Mouse (Mus musculus) natural killer cell, adult 2 months (primary cell): ENCODE results near the gene 1700001C19Rik.
"Not testable (repeated sequence)": the region's sequence is repeated elsewhere in the genome, so short reads cannot be mapped to it uniquely, and the experiment has no call there.

ENCODE experiments used
- DNase-seq, 2 experiments: peaks; one replicate each; pipeline ENCODE4 v3.0.0; 2022; ENCODE audit warnings: low spot score in 2 of 2

The 1700001C19Rik gene

DNA sequence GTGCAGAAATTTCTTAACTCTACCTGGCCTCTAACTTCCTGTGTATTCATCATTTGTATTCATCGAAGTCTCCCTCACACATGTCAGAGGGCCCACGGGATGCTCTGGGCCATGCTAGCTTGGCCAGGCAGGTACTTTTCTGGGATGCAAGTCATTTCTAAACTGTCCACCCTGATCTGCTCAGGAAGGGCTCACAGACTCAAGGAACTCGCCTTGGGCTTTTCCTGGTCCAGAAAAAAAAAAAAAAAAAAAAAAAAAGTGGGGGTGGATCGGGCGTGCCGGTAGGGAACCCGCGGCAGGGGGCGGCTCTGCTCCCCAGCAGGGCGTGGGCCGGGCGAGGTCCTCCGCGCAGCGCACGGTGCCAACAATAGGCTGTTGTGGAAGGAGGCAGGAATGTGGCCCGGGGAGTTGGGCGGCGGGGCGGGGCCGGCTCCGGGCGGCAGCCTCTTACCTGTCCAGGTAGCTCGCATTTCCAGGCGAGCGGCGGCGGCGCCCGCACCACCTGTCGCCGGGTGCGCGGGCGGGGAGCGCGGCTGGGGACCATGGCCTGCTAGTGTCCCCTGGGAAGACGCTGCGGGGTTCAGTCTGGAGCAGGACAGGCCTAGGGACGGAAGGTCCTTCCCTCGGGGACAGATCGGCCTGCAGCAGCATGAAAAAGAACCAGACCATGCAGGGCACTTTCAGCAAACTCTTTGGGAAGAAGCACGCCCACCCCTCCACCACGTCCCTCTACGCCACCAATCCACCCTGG lies 845 bp downstream of the 1700001C19Rik start, which contains the start of gene AI661453:
Gene AI661453 (plus strand): TSS at position 460 of the 751 bp plus-strand sequence.
- no peak for DNase-seq

DNA sequence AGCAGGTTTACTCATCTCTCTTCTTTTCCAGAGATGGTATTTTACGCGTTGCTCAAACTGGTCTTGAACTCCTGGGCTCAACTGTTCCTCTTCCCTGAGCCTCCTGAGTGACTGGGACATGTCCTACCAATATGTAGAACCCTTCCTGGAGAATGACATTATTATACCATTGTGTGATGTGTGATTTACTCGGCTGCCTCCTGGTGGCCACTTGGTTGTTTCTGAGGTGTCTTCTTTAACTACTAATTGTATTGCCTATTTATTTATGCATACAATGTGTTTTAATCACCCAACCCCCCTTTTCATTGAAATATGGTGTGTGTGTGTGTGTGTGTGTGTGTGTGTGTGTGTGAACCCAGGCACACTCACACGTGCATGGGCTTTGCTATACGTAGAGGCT lies 6.4 kb downstream of the 1700001C19Rik start:
- no peak for DNase-seq

DNA sequence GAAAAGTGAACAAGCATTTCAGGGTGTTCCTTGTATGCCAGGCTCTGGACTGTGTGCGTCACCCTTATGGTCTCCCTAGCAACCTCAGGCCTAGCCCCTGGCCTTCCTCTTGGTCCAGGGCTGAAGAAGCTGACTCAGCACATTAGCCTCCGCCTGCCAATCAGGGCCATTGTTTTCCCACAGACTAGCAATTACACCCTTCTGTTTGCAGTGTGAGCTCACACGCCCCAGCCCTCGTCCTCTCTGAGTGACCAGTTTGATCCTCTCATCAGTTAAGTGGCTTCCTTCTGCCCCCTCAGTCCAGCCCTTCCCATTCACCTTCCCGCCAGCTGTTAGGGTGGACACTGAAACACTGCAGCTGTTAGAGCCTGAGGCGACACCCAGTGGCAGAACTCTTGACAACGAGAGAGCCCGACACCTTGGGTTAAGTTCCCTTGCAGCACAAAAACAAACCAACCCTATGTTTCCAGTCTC lies 8.3 kb downstream of the 1700001C19Rik start:
- DNase-seq = no peak

DNA sequence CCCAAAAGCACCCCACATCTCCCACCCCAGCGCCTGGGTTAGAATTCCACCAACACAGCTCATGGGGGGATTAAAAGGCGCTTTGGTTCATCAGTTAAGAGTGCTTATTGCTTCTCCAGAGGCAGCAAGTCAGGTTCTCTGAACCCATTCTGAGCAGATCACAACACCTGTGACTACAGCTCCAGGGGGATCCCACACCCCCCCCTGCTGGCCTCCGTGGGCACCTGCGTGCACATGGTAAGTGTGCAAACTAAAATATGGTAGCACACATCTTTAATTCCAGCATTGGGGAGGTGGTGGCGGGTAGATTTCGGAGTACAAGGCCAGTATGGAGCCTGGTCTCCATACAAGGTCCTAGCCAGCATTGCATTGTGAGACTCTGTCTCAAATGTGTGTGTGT lies 9.9 kb downstream of the 1700001C19Rik start:
- no peak for DNase-seq

DNA sequence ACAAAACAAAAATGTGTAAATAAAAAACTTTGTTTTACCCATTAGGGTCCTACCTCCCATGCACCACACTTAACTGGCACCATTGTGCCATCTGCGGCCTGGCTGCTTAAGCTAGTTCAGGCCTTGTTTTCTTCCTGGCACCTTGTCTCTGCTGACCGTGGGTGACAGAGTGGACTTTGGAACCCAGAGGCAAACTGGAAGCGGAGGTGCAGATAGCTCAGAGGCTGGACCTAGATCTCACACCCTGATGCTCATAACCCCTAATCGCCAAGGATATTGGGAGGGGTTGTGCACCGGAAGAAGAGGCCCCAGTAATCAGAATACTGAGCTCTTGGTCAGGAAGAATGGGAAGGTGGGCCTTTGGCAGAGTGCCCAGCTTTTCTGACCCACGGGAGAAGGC lies 13.0 kb downstream of the 1700001C19Rik start:
- DNase-seq = no peak

DNA sequence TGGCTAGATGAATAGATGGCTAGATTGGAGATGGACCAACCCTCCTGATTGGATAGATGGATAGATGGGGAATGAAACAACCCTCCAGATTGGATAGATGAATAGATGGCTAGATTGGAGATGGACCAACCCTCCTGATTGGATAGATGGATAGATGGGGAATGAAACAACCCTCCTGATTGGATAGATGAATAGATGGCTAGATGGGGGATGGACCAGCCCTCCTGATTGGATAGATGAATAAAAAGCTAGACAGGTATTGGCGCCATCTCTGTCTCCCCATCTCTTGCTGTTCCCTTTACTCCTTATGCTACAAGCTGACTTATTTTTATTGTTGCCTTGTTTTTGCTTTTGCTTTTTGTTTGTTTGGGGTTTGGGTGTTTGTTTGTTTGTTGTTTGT lies 14.6 kb downstream of the 1700001C19Rik start:
- not testable (repeated sequence) for DNase-seq

DNA sequence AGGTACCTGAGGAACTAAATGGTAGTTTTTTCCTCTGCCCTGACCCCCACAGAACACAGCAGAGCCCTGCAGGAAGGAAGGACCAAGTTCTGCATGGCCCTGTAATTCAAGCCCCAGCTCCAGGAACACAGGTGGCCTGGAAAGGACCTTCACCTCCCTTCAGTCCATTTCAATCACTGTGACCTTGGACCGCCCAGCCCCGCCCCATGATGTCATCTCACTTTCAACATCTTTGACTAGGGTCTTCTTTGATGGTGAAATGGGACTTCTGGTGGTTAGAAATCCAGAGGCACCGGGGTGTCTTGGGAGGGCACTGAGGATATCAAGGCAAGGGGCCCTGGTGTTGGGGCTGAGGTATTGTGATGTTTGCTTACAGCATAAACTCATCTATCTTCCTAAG lies 15.6 kb downstream of the 1700001C19Rik start:
- DNase-seq = no peak

DNA sequence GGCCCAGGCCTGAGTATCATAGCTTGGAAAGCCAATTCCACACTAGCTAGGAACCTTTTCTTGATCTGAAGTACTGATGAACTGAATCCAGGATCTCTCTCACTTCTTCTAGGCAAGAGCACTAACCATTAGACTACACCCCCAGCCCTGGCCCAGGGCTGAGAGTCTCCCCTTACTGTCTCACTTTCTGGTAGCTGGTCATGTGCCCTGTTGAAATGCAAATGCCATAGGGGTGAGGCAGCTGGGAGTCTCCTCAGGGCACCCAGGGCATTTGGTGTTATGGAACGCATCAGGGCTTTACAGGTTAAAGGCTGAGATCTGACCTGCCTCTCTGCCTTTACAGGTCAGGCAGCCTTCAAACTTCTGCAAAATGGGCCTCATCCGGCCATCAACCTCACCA lies 17.0 kb downstream of the 1700001C19Rik start:
- no peak for DNase-seq

DNA sequence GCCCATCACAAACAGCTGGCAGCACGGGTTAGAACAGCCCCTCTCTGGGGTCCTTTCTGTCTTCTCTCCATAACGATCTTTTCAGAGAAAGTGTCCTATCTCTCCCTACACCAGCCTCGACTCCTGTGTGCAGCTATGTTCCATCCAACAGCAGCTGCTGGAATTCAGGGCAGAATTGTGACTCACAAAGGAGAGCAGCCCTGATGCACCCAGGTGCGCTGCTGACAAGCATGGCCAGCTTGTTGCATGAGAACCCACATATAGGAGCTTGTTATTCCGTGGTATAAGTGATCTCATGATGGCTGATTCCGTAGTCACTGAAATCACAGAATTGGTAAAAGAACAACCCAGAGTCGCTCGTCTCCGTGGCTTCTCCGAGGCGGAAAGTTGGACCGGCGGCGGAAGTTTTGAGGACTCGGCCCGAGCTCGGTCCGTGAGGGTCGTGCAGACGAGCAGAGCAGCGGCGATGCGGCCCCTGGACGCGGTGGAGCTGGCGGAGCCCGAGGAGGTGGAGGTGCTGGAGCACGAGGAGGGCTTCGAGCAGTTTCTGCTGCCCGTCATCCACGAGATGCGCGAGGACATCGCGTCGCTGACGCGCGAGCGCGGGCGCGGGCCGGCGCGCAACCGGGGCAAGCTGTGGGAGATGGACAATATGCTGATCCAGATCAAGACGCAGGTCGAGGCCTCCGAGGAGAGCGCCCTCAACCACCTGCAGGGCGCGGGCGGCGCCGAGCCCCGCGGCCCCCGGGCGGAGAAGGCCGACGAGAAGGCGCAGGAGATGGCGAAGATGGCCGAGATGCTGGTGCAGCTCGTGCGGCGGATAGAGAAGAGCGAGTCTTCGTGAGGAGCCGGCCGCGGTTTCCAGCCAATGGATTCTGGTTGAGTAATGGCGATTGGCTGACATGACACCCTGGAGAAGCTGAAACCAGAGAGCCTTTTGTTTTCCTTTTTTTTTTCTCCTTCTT lies 27.0 kb downstream of the 1700001C19Rik start:
- peak; percentile 3 to 6 for DNase-seq

DNA sequence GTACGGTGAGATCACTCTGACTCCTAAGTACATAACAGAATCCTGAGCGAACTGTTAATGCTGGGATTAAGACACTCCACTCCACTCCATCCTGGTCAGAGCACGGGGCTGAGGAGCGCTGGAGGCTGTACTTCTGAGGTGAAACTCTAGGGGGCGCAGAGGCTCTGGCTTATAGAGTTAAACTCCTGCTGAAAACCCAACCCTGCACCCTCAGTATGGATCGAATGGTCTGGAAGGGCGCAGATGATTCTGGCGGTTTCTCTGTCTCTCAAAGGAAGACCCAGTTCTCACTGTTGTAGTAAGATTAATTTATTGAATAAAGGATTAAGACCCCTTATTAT lies 28.6 kb downstream of the 1700001C19Rik start:
- DNase-seq = peak; percentile 35 to 52

DNA sequence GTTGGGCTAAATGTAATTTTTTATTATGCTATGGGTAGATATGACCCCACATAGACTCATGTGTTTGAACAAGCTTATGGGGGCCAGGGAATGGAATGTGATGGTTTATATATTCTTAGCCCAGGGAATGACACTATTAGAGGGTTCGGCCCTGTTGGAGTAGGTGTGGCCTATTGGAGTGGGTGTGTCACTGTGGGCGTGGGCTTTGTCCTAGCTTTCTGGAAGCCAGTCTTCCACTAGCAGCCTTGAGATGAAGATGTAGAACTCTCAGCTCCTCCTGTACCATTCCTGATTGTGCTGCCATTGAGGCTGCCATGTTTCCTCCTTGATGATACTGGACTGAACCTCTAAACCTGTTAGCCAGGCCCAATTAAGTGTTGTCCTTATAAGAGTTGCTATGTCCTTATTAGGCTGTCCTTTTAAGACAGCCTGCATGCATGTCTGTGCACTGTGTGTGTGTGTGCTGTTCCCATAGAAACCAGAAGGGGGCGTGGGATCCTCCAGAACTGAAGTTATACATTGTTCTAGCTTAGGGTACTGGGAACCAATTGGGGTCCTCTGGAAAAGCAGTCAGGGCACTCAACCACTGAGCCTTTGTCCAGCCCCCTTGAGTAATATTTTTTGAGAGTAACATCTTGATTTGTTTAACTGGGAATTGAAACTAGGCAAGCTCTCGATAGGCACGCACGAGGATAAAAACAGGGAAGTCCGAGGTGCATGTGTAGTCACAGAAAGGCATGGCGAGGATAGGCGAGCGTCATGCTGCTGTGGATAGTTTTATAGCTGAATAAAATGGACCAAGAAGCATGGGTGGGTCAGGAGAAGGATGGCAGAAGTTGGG lies 29.2 kb downstream of the 1700001C19Rik start:
- DNase-seq = no peak

DNA sequence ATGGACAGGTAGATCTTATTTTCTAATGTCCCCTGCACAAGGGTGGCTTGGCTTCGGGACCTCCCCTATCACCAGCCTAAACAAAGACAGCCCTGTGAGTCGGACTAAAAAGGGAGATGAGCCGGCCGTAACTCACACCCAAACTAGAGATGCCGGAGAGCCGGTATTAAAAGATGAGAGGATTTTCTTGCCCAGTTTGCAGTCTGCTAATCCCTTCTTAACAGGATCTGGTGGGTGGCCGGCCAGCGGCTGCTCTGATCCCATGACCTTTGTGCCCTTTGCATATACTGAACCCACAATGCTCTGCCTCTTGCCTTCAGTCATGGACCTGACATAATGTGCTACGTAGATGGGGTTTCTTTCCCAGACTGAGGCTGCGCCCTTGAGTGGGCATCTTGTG lies 36.7 kb downstream of the 1700001C19Rik start, which contains the start of gene Guca1a:
Gene Guca1a (minus strand): TSS at position 134 of the 400 bp plus-strand sequence.
- DNase-seq = no peak

DNA sequence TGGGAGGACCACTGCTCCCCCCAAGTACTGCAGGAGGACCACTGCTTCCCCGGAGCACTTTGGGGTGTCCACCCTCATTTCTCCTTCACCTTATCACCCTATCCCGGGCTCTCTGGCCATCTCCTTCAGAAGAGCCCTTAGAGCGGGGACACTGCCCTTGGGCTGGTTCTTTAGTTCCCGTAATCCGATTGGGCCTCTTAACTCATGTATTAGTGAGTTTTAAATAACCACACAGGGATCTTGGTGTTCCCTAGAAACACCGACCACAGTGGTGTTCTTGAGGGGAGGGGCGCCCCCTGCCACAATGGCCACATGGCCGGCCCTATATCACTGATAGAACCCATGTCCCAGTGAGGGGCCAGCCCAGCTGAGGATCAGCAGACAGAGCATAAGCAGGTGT lies 38.1 kb downstream of the 1700001C19Rik start:
- no peak for DNase-seq

DNA sequence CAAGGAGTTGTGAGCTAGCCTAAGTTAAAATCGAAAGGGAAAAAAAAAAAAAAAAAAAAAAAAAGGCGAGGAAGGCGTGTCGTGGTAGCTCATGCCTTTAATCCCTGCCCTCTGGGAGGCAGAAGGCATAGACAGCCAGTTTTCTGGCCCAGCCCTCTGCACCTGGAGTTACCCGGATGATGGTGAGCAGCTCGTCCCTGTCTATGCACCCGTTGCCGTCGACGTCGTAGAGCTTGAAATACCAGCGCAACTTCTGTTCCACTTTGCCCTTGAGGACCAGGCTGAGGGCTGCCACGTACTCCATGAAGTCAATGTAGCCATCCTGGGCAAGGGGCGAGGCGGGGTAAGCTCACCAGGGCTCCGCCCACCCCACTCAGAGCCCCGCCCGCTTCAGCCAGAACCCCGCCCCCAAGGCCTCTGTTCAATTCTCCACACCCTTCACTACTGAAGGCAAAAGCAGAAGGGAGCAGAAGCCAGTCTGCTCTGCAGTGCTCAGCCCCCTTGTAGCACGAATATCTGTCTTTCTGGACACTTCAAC lies 41.7 kb downstream of the 1700001C19Rik start:
- DNase-seq = peak; percentile 34 to 47

DNA sequence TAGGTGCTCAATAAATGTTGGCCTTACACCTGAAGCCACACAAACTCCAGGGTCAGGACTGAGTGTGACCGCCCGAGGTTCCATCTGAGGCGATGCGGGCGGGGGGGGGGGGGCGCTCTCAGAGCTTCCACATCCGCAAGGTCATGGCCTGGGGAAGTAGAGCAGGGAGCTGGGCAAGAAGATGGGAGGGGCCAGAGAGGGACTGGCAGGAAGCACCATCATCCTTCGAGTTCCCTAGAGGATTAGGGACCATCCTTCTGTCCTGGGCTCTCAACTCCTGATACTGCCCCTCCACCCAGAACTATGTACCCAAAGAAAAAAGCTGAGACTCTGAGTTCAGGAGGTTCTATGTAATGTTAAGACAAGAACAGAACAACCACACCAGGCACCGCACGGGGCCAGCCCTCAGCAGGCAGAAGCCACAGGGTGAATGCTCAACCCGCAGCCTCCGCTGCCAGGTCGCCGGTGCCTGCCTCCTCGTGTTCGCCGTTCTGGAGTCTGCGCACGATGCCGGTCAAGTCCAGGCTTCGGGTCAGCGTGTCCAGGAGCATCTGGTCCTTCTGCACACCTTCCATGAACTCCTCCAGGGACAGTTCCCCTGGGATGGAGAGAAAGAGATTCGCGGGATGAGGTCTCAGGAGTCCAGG lies 42.8 kb downstream of the 1700001C19Rik start:
- peak; percentile 14 to 21 for DNase-seq

DNA sequence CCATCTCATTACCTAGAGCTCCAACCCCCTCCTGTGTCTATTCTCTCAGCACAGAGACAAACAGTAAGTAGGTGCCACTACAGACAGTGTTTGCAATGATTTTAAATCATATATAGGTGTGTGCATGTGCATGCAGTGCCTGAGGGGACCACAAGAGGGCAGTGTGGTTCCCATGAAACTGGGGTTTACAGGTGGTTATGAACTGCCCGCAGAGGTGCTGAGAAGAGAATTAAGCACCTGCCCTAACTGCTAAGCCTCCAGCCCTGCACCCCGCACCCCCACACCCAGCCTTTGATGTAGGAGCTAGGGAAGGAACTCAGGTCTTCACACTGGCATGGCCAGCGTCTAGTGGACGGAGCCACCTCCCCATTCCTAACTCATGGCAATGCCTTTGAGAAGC lies 50.5 kb downstream of the 1700001C19Rik start:
- peak; percentile 48 to 61 for DNase-seq

DNA sequence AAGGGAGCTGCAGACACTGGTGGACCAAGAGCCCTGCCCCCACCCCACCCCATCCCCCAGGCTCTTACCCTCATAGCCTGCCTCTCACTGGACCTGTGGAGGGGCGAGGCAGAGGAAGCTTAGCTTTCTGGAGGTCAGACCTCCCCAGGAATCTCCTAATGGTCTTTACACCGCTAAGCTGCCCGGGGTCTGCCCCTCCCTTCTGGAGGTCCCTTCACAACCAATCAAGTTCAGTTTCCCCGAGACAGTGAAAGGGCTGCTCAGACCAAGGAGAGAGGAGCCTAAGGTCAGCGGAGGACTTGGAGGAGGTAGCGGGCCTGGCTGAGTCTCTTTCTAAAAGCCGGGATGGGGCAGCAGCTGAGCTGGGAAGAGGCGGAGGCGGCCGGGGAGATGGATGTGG lies 52.0 kb downstream of the 1700001C19Rik start, which contains the start of gene Guca1b:
Gene Guca1b (plus strand): TSS at position 249 of the 400 bp plus-strand sequence.
- no peak for DNase-seq

DNA sequence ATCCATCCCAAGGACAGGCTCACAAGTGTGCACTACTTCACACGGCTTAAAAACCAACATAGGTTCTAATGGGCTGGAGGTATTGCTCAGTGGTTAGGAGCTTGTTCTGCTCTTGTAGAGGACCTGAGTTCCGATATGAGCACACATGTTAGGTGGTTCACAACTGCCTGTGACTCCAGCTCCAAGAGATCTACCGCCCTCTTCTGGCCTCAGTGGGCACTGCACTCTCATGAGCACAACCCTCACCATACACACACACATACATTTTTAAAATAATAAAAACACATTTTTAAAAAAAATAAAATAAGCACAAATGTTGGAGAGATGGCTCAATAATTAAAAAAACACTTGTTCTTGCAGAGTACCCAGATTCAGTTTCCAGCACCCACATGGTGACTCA lies 53.1 kb downstream of the 1700001C19Rik start:
- DNase-seq = no peak

DNA sequence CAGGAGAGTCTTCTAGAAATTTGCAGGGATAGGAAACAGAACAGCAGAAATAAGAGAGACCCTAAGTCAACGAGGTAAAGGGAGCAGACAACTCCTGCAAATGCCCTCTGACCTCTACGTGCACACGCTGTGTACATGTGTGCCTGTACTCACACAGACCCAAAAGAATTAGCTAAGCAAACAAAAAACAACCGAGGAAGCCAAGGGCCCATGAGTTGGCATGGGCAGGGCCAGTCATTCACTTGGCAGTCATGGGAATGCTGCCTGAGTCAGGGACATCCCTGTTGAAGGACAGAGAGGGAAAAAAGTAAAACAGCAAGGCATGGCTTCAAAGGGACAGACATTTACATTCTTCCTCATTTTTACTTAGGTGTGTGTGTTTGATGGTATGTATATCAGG lies 53.9 kb downstream of the 1700001C19Rik start:
- DNase-seq = no peak

DNA sequence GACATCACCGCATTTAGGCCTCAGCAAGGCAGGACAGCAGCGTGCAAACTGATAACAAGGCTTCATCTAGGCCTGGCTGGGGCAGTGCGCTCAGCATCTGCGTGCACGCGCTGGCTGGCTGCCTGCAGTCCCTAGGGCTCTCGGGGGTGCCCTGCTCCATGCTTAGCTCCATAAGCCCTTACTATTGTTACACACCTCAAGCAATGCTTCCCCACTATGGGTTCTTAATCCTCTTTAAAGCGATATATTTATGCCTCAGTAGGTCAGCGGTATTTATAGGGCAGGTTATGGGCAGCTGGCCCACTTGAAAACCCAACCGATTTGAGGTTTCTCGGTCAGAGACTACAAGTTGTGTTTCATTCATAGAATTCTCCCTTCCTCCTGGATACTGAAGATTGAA lies 55.3 kb downstream of the 1700001C19Rik start:
- DNase-seq = no peak

DNA sequence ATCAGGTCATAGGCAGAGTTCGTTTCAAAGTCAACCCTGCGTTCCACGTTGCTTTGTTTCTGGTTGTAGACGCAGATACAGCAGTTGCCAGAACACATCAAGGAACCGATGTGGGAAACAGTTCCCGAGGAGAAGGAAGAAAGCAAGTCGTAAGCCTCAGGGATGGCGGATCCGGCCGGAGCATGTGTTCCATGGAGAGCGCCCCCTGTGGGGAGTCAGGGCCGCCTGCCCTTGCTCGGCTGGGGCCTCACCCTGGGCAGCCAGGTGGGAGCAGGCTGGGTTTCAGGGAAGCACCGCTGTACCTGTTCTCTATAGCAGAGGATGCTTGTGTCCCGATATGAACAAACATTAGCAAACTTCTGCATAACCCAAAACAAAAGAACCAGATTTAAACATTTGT lies 59.0 kb downstream of the 1700001C19Rik start:
- no peak for DNase-seq
